Mouse (Mus musculus) right cerebral cortex, adult 18-20 months (tissue): Measurements from ENCODE around the gene Kri1.
"Not testable (repeated sequence)": the region's sequence is repeated elsewhere in the genome, so short reads cannot be mapped to it uniquely, and the experiment has no call there.

Experiments
- DNase-seq: peaks from one replicate; pipeline ENCODE4 v3.0.0; 2022; ENCODE audit warnings: mixed read lengths

Kri1 gene

DNA sequence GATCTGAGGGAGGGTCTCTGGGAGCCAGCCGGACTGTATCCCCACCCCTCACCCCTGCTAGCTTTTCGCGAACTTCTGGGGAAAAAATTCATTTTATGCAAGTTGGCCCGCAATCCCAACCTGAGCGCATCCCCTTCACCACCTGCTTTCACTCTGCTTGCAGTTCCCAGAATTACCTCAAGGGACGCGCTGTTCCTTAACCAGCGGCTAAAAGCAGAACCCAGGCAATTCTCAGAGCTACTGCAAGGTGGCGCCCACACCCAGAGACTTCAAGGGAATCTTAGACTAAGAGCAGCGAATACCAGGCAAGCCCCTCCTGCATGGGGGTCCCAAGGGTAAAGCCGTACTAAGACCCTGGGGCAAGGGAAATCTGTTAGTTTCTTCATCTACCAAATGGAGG, 46.4 kb downstream of the Kri1 start:
- DNase-seq, result peak; percentile 80

DNA sequence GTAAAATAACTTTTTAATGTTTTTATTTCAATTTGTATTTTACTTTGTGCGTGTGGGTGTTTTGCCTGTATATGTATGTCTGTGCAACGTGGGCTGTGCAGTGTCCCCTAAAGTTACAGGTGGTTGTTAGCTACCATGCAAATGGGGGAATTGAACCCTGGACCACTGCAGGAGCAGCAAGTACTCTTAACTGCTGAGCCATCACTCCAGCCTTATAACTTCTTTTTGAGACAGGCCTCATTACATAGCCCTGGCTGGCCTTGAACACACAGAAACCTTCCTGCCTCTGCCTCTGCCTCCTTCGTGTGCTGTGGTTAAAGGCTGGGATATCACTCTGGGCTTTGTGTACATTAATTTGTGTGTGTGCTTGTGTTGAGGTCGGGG, 48.3 kb downstream of the Kri1 start:
- DNase-seq, result no peak

DNA sequence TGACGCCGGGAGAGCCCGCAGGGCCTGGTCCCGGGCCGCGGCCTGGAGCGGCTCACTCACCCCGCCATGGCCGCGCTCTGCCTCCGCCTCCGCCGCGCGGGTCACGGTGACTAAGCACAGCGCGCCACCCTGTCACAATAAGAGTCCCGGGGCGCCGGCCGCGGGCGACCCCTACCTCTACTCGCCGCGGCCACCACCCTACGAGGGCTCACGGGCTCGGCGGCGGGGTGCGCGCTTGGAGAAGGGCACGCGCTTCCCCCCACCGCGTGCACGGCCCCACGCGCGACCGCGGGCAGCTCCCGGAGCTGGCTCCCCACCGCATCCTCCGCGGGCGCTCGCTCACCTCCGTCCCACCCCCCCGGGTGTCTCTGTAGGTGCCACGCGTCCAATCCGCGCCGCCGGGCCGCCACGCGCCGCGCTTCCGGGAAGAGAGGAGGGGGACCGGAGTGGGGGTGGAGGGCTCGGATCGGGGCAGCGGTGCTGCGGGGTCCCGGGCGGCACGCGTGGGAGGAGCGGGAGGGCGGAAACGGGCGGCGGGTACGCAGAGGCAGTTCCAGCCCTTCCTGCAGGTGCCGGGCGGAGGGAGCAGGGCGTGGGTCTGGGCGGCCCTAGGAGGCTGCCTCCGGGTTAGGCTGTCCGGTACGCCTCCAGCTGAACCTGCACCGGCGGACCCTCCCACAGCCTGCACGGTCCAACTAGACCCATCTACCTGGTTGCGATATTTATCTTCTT, 48.9 kb downstream of the Kri1 start, which contains the start of gene Keap1:
Gene Keap1, minus strand, starts transcription at position 629 of the 732 bp plus-strand sequence.
- peak; percentile 76 for DNase-seq

DNA sequence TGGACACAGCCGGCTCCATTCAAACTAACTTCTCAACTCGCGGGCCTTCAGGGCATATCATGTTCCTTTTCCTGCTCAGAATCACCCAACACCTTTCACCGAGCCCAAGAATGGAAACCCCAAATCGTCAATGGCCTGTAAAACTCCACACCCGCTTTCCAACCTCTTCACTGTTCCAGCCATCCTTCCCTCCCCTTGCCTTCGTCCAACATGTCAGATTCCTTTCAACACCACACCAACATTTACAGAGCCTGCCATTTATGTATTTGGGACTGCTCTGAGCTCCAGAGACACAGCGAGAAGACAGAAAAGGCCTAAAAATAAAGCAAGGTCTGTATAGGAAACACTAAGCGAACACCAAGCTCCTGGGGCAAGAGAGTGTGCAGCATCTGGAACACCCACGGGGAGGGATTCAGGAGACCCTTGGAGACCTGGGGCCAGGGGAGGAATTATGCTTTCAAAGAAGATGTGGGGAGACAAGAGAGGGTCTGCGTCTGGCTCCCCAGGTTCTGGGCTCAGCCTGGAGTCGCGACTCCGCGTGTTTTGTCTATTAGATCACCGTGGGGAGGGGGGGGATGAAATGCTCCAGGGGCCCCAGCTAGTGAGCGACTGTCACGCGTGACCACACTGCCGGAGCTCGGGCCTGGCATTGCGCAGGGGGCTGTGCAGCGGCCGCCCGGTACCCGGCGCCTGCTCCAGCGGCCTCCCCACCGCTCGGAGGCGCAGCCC, 49.6 kb downstream of the Kri1 start:
- DNase-seq, result no peak

GRCm38 (mm10) chr9:21237368-21238003, 50.3 kb downstream of the Kri1 start:
- DNase-seq, result no peak

DNA sequence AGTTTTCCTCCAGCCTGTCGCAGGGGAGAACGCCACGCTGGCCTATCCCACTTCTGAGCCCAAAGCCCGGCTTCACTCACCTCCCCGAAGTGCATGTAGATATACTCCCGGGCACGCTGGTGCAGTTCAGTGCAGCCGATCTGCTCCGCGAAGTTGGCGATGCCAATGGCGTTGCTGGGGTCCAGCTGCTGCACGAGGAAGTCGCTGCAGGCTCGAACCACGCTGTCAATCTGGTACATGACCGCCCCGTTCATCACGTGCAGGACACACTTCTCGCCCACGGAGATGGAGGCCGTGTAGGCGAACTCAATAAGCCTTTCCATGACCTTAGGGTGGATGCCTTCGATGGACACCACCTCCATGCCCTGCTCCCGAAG, 50.8 kb downstream of the Kri1 start:
- DNase-seq, result no peak

- no peak for DNase-seq
Measured at GRCm38 (mm10) chr9:21235341-21235740, 52.4 kb downstream of the Kri1 start.

DNA sequence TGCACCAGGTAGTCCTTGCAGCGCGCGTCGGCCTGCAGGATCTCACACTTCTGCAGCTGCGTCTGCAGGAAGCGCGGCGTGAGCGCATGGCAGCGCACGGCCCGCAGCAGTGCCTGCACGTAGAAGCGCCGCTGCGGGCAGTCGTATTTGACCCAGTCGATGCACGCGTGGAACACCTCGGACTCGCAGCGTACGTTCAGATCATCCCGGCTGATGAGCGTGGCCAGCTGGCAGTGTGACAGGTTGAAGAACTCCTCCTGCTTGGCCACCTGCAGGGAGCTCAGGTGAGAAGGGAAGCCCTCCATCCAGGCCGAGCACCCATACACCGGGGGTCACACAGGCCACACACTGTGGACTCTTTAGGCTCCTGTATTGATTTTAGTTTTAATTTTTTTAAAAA, 54.0 kb downstream of the Kri1 start:
- no peak for DNase-seq

GRCm38 (mm10) chr9:21233366-21233765, 54.4 kb downstream of the Kri1 start:
- DNase-seq, result no peak

DNA sequence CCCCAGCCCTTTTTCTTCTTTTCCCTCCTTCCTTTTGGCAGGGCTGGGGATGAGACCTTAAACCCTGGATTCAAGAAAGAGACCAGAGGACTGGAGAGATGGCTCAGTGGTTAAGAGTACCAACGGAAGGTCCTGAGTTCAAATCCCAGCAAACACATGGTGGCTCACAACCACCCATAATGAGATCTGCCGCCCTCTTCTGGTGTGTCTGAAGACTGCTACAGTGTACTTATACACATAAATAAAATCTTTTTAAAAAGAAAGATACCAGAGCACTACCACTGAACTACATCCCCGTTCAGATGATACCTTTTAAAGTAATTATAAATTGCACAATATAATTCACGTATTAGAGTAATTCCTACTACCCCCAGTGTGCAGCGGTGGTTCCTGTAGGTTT, 54.9 kb downstream of the Kri1 start:
- no peak for DNase-seq

- DNase-seq, result no peak
Measured at GRCm38 (mm10) chr9:21231551-21231950, 56.2 kb downstream of the Kri1 start.

DNA sequence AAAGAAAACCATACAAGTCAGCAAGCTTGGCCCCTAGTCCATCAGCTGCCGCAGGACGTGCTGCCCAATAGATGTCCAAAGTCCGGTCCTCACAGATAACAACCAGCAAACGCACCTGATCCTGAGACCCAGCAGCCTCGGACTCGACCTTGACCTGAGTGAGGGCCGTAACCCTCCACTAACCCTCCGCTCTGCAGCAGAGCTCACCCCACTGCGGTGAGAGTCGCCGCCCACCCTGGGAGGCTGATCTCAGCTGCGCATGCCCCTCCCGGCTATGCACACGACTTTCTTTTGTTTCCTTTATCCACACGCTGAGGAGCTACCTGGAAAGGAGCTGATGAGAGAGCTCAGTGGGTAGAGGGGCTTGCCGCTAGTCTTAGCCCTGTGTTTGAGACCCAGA, 60.4 kb downstream of the Kri1 start:
- DNase-seq, result no peak

DNA sequence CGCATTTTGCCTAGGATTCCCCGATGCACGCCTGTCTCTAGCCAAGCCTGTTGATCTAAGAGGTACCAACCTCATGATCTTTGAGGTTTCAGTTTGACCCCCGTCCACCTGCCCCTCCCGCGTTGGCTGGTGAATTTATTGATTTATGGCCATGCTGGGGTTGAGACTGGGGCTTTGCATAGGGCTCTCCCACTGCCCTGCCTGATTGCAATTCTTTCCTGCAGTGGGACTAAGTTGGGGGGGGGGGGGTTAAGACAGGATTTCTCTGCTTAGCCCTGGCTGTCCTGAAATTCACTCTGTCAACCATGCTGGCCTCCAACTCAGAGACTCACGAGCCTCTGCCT, 62.4 kb downstream of the Kri1 start:
- no peak for DNase-seq

- no peak for DNase-seq
Measured at GRCm38 (mm10) chr9:21224576-21225414, 63.0 kb downstream of the Kri1 start.

GRCm38 (mm10) chr9:21223906-21224305, 63.9 kb downstream of the Kri1 start:
- DNase-seq, result no peak

DNA sequence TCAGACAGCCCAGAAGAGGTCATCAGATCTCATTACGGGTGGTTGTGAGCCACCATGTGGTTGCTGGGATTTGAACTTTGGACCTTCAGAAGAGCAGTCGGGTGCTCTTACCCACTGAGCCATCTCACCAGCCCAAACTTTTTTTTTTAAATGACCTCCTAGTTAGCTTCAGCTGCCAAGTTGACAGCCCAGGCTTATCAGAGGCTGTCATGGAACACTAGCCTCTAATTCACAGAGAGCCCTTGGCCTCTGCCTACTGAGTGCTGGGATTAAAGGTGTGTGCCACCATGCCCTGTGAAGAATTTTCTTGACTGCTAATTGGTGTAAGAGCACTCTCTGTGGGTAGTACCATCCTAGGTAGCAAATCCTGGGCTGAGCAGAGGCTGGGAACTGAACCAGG, 64.3 kb downstream of the Kri1 start:
- not testable (repeated sequence) for DNase-seq
